Mouse (Mus musculus): ENCODE measurements around the gene Pum1.
"Not testable (repeated sequence)": the region's sequence is repeated elsewhere in the genome, so short reads cannot be mapped to it uniquely, and the experiment has no call there.

Pum1 gene

GRCm38 (mm10) chr4:130662979-130663725, at the start of gene Pum1:
Gene Pum1 (plus strand): TSS chr4:130663321.
- DNase-seq (ENCODE audit: low spot score in 2 of 2) = peak; percentile 83 to 88

DNA sequence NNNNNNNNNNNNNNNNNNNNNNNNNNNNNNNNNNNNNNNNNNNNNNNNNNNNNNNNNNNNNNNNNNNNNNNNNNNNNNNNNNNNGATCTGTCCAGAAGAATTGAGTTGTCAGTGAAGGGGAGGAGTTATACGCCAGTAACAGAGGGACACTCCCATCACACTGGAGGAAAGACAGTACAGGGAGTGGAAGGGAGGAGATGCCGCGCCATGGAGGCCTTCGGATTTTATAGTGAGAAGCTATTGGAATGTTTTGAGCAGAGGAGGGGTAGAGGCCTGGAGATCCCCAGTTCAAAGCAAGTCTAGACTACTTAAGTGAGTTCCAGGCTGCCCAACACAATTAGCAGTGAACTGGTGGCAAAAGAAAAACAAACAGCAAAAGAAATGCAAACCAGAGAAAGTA, 33.7 kb upstream of the Pum1 start:
- DNase-seq (ENCODE audit: low spot score in 2 of 2) = no peak

GRCm38 (mm10) chr4:130630232-130630847, 32.8 kb upstream of the Pum1 start:
- no peak for DNase-seq (ENCODE audit: low spot score in 2 of 2)

DNA sequence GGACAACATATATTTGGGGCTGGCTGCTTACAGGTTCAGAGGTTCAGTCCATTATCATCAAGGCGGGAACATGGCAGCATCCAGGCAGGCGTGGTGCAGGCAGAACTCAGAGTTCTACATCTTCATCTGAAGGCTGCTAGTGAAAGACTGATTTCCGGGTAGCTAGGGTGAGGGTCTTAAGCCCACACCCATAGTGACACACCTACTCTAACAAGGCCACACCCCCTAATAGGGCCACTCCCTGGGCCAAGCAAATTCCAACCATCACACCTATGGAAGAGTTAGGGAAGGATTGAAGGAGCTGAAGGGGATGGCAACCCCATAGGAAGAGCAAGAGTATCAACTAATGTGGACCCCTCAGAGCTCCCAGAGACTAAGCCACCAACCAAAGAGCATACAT, 28.0 kb upstream of the Pum1 start:
- not testable (repeated sequence) for DNase-seq (ENCODE audit: low spot score in 2 of 2)

- DNase-seq (ENCODE audit: low spot score in 2 of 2) = no peak
Observed at GRCm38 (mm10) chr4:130636761-130637160, 26.4 kb upstream of the Pum1 start.

GRCm38 (mm10) chr4:130637488-130638422, 25.4 kb upstream of the Pum1 start:
- DNase-seq (ENCODE audit: low spot score in 2 of 2) = no peak

DNA sequence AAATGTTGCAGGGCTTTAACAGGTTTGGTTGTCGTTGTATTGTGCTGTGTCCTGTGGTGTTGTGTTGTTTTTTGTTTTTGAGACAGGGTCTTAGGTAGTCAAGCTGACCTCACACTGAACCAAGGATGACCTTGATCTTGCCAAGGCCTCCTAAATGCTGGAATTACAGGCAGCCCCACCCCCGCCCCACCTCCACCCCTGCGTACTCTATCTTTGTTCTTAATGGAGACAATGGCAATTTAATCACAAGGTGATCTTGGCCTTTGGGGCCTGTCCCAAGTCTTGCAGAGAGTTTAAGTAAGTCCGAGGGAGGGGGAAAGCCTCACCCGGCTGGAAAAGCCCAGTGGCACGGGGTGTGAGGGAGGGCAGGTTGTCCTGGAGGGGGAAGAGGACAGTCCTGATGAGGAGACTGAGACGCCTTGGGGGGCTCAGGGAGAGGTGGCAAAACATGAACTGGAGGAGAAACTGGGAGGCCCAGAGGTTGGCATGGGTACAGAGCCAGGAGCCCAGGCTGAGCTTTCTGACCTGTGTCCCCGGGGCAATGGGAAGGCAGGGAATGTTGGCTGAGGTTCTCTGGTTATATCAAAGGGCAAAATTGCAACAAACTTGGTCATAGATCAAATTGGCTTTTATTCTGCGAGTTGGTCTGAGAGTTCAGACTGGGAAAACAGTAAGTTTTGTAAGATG, 22.9 kb upstream of the Pum1 start:
- DNase-seq (ENCODE audit: low spot score in 2 of 2) = no peak

- DNase-seq (ENCODE audit: low spot score in 2 of 2) = no peak
Observed at GRCm38 (mm10) chr4:130642468-130642867, 20.7 kb upstream of the Pum1 start.

GRCm38 (mm10) chr4:130645426-130645825, 17.7 kb upstream of the Pum1 start:
- DNase-seq (ENCODE audit: low spot score in 2 of 2) = no peak

- DNase-seq (ENCODE audit: low spot score in 2 of 2) = no peak
Observed at GRCm38 (mm10) chr4:130651286-130651685, 11.8 kb upstream of the Pum1 start.

DNA sequence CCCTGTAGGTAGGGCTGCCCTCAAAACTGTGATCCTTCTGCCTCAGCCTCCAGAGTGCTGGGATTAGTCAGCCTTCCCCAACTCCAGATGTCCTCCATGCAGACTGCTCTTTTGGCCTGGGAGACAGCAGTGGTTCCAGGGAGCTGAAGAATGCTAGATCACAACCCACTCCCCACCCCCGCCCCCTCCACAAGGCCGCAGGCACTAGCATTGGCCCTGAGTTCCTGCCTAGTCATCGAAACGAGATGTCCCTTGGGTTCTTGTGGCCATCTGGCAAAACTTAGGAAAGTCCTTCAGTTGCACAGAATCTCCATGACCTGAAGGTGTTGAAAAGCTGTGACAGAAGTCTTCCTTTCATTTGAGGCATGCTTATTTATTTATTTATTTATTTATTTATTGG, 10.6 kb upstream of the Pum1 start:
- no peak for DNase-seq (ENCODE audit: low spot score in 2 of 2)

GRCm38 (mm10) chr4:130657820-130658565, 5.1 kb upstream of the Pum1 start:
- DNase-seq (ENCODE audit: low spot score in 2 of 2) = no peak

DNA sequence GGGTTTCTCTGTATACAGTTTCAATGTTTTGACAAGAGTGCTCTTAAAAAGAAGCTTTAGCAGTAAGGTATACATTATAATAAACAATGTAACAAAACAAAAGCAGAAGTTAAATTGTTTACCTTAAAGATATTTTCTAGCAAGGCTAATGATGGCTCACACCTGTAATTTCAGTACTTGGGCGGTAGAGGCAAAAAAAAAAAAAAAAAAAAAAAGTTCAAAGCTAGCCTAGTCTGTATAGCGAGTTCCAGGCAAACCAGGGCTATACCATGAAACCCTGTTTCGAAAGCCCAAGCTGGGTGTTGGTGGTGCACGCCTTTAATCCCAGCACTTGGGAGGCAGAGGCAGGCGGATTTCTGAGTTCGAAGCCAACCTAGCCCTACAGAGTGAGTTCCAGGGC, 3.7 kb upstream of the Pum1 start:
- DNase-seq (ENCODE audit: low spot score in 2 of 2) = no peak

DNA sequence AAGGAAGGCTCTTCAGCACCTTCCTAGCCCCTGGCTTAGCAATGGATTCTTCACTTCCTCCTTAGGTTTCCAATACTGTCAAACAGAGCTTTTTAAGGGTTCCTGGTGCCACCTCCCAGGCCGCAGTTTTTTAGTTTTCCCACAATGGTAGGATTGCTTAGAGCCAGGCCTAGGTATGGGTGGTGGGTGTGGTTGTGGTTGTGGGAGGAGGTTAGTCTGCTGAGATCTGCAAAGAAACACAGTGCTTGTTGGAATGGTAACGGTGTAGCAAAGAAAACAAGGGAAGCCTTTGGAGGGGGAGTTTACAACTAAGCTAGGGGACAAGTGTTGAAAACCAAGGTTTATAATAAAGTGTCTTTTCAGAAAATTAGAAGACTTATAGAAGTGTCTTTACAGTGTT, 3.0 kb upstream of the Pum1 start:
- no peak for DNase-seq (ENCODE audit: low spot score in 2 of 2)

- DNase-seq (ENCODE audit: low spot score in 2 of 2) = no peak
Observed at GRCm38 (mm10) chr4:130661151-130661550, 2.0 kb upstream of the Pum1 start.

GRCm38 (mm10) chr4:130662305-130662704, 816 bp upstream of the Pum1 start:
- not testable (repeated sequence) for DNase-seq (ENCODE audit: low spot score in 2 of 2)

GRCm38 (mm10) chr4:130663810-130664401, 785 bp downstream of the Pum1 start:
- DNase-seq (ENCODE audit: low spot score in 2 of 2) = peak; percentile 21 to 61

DNA sequence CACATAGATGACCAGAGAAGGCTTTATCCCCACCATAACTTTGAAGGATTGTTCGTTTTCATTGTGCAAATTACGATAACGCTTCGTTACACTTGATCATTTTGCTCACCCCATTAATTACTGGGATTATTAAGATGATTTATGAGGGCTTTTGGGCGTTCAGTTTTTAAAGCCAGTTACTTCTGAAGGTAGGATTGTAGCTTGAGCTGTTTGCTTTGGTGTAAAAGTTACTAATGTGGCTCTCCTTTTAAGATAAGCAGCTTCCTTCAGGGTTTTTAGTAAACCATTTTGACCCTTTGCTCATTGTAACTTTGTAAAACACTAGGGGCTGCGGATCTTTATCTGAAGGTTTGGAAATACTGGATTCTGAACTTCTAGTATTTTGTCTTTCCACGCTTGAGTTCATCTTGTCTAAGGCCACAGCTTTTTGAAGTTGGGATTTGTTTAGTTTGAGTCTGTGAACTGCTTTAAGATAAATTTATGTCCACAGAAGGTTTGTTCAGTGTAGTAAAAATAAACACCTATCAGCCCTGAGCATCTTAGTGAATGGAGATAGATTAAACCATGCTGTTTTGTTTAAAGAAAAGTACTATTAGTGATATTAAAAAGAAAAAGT, 1.4 kb downstream of the Pum1 start:
- DNase-seq (ENCODE audit: low spot score in 2 of 2) = no peak

DNA sequence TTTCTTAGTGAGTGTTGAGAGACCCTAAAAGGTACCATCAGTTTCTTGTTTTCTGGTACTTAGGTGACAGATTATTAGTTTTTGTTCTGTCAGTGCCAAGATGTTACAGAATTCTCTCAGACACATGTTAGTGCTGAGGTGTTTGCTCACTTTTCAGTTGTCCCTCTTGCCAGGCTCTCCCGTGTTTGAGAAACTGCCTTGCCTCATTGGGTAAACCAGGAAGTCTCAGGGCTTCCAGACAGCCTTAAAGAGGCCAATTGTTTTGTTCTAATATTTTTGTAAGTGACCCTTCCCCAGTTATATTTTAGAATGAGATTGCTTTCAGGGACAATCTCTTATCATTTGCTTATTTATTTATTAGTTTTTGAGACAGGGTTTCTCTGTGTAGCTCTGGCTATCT, 2.1 kb downstream of the Pum1 start:
- no peak for DNase-seq (ENCODE audit: low spot score in 2 of 2)

GRCm38 (mm10) chr4:130667686-130668085, 4.6 kb downstream of the Pum1 start:
- no peak for DNase-seq (ENCODE audit: low spot score in 2 of 2)
